Mouse (Mus musculus): ENCODE measurements around the gene Sh3tc1.

Gene Sh3tc1

GRCm38 (mm10) chr5:35739536-35740278 is at the start of gene Sh3tc1:
TSS of gene Sh3tc1 (minus strand) at chr5:35739987.
- DNase-seq (ENCODE audit: low read depth), result no peak

DNA sequence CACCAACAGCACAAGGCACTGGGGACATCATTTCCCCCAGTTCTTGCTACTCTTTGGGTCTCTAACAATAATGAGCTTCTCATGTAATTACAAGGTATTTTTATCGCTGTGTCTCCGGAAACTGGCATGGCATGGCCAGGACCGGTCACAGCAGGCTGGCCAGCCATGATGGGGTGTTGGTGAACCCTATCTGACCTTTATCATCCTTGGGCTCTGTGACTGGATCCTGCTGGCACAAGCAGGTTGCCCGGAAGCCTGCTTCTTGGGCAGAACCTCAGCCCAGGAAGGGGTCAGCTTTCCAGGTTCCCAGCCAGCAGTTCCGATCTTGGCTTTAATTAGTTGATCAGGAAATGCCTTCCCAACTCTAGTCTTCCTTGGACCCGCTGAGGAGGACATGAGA is 48.9 kb upstream of the Sh3tc1 start:
- DNase-seq (ENCODE audit: low read depth), result no peak

DNA sequence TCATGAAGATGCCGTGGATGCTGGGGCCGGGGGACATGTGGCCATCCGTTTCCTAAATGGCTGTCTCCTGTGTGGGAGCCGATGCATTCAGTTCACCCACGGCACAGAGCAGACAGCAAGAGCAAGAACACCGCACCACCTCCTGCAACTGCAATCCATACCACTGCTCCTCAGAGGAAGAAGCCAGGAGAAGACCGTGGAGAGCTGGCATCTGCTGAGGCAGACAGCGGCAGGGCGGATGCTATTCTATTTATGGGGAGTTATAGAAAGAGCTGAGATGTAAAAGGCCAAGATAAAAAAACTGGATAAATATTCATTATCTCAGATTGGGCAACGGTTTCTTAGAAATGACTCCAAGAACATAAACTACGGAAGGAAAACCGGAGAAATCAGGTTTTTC is 48.1 kb upstream of the Sh3tc1 start:
- no peak for DNase-seq (ENCODE audit: low read depth)

DNA sequence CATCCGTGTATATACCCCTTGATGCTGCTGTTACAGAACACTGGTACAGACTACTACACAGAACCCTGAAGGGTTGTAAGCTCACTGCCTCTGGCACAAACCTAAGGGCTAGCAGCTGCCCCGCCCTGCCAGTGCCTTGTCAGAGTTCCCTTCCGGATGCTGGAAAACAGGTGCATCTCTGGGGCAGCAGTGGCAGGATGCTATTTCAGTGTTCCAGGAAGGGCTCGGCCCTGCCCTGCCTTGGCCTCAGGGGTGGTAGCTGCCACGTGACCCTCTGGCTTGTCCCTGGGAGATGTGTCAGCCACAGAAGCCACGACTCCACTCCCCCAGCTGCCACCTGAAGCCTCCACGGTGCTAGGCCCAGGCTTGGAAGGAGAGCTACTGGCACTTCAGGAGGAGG is 46.1 kb upstream of the Sh3tc1 start:
- DNase-seq (ENCODE audit: low read depth), result no peak

DNA sequence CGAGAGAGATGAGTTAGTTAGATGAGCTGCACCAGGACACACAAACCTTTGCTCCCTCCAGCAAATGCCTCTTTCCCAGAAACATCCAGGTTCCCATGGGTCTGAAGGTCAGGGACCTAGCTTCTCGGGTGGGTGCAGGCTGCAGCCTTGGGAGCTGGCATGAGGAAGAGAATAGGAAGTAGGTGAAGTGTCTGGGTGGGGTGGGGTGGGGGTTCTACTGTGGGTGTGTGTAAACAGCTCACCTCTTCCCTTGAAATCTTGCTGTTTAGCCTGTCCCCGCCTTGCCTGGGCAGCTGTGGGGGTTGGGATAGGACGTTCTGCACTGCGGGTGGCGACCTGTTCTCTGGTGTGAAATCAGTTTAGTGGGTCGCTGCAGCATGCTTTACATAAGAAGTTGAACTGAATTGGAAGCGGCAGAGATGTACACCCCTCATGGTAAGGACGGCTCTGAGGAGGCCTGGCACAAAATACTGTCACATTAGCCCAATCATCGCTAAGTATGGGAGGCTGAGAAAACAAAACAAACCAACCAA is 42.9 kb upstream of the Sh3tc1 start:
- no peak for DNase-seq (ENCODE audit: low read depth)

DNA sequence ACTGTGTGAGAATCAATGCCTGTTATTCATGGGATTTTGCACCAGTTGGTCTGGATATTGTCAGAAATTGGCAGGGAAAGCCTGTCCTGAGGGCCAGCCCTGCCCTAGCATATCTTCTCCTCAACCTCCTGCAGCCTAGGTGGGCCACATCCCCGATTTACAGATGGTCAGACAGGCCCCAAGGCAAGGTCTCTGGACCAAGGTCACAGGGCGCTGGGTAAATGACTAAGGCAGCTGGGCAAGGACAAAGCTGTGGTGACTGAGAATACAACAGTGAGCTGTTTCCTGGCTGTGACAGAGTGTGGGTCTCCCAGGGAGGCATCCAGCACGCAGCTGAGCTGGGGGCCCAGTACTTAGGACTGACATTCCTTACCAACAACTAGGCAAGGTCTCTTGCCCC is 41.3 kb upstream of the Sh3tc1 start:
- no peak for DNase-seq (ENCODE audit: low read depth)

- DNase-seq (ENCODE audit: low read depth), result no peak
Measured at GRCm38 (mm10) chr5:35774137-35774424, 34.3 kb upstream of the Sh3tc1 start.

DNA sequence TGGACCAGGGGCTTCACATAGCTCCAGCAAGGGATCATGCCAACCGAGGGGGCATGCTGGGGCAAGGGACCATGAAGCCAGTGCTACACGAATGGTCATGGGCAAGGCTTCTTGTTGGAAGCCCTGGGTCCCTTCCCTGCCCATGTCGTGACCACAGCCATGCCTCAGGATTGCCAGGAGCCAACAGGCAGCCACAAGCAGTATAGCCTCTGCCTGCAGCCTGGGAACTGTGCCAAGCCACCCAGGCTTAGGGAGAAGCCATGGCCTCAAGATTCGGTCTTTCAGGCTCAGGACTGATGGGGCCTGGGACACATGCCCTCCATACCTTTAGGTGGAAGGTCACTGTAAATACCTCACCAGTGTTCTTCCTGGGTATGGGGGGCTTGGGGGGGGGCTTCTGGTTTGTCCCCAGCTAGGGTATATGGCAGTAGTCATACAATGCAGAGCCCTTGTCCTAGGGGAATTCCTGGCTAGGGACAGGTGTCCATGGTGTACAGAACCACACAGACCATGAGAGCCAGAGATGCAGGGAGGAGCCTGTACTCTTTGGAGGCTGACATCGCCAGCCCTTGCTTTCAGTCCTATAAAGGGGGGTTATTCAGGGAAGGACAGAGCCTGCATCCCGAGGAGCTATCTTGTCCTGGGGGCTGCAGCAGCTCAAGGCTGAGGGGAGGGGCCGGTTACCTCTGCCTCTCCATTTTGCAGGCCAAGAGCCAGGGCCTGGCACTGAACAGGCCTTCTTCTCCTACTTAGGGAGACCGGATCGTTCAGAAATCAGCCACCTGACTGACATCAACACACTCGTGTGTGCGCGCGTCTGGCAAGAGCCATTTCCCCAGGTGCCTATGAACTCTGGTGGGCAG is 33.7 kb upstream of the Sh3tc1 start:
- no peak for DNase-seq (ENCODE audit: low read depth)

GRCm38 (mm10) chr5:35770891-35771663 is 31.3 kb upstream of the Sh3tc1 start:
- no peak for DNase-seq (ENCODE audit: low read depth)

- no peak for DNase-seq (ENCODE audit: low read depth)
Measured at GRCm38 (mm10) chr5:35770246-35770645, 30.5 kb upstream of the Sh3tc1 start.

GRCm38 (mm10) chr5:35768997-35769396 is 29.2 kb upstream of the Sh3tc1 start:
- no peak for DNase-seq (ENCODE audit: low read depth)

DNA sequence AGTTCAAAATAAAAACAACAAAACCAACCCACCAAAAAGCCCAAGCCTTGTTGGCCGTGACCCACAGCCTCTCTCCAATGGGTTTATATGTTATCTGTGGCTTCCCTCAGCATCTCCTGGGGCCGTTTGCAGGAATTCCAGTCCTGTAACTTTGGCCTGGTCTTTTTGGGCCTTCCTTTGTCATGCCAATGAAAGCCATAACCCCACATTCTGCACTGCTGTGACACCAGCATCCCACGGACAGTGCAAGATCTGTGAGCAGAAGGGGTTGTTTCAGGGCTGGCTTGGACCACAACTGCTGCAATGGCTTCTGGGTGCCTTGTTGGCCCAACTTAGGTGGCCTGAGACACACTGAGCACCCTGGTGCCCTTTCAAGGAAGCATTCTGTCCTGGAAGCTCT is 28.7 kb upstream of the Sh3tc1 start:
- DNase-seq (ENCODE audit: low read depth), result no peak

DNA sequence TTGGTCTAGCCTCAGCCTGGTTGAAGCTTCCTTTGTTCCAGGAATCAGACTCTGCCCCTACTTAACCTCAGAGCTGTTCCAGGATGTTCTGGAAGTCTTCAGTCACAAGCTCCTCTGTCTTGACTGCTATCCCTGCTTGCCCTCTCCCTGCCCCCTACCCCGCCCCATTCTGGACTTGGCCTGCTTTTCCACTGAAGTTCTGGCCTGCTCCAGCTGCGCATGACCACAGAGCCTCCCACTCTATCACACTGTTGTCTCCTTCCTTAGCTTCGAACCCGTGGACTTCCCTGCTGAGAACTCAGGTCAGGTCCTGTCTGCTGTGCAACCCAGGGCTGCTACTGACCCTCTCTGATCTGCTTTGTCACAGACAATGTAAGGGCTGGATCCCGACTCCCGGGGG is 26.1 kb upstream of the Sh3tc1 start:
- DNase-seq (ENCODE audit: low read depth), result no peak

- DNase-seq (ENCODE audit: low read depth), result no peak
Measured at GRCm38 (mm10) chr5:35762850-35763249, 23.1 kb upstream of the Sh3tc1 start.

- DNase-seq (ENCODE audit: low read depth), result no peak
Measured at GRCm38 (mm10) chr5:35762388-35762787, 22.6 kb upstream of the Sh3tc1 start.

DNA sequence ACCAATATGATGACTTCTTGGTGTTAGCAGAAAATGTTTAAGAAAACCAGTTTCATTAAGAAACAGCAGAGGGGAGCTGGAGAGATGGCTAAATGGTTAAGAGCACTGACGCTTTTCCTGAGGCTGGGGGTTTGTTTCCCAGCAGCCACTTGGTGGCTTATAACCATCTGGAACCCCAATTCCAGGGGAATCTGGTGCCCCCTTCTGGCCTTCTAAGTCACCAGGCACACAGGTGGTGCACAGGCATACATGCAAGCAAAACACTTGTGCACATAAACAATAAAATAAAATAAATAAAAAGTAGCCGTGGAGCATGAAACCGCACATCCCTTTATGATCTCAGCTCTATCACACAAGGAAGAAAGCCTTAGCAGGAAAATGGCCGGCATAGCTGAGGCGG is 21.5 kb upstream of the Sh3tc1 start:
- no peak for DNase-seq (ENCODE audit: low read depth)

GRCm38 (mm10) chr5:35758081-35759053 is 18.6 kb upstream of the Sh3tc1 start:
- no peak for DNase-seq (ENCODE audit: low read depth)

DNA sequence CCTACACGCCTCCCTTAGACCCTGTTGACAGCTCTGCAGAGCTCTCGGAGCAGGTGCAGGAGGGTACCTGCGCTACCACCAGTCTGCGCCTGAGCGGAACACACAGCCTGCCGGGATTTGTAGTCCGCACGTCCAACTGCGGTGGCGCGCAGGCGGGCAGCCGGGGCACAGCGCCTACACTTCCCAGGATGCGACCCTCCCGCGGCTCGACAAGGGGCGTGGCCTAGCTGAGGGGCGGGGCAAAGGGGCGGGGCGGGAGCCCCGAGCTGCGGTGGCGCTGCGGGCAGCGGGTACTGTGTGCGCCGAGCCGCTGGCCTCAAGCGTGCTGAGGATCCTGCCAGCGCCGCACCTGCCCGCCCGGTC is 17.8 kb upstream of the Sh3tc1 start, which contains the start of gene Ablim2:
TSS of gene Ablim2 (plus strand) at position 242 of the 363 bp plus-strand sequence.
- DNase-seq (ENCODE audit: low read depth), result peak; percentile 44

GRCm38 (mm10) chr5:35756997-35757638 is 17.3 kb upstream of the Sh3tc1 start:
- no peak for DNase-seq (ENCODE audit: low read depth)

DNA sequence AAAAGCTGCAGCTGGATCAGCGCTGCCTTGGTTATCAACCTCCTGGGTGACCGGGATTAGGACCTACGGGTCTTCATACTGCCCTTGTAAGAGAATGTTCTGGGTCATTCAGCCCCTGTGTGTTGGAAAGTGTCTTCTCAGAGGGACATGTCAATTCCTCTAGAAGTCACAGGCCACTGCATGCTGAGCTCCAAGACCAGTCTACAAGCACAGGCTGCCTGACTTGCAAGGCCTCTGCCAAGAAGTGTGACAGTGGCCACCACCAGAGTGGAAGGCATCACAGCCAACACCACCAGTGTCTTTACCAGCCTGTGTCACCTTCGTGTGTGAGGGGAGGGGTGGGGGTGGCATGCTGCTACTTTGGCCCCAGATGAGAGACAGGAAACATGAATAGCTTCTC is 16.2 kb upstream of the Sh3tc1 start:
- no peak for DNase-seq (ENCODE audit: low read depth)

All from c-Kit-positive CD71-positive TER-119-negative erythroid progenitor cells, embryonic 14.5 days (primary cell).